Mouse (Mus musculus) G1E (cell line): ENCODE results near the gene Camta1.

Source experiments
- CTCF ChIP-seq: IDR thresholded peaks from 2 replicates; pipeline ENCODE4 v1.5.1; 2012; ENCODE audit warnings: low read depth, low read length, inconsistent platforms, mixed read lengths
- POLR2AphosphoS5 ChIP-seq: IDR thresholded peaks from 2 replicates; pipeline ENCODE4 v1.6.1; 2012; ENCODE audit warnings: low read depth, low read length, inconsistent platforms; ENCODE audit not compliant: insufficient replicate concordance
- TAL1 ChIP-seq: conservative IDR thresholded peaks from 2 replicates; pipeline ENCODE4 v1.6.1; 2012; ENCODE audit warnings: low read depth, low read length, inconsistent platforms, mixed read lengths

DNA sequence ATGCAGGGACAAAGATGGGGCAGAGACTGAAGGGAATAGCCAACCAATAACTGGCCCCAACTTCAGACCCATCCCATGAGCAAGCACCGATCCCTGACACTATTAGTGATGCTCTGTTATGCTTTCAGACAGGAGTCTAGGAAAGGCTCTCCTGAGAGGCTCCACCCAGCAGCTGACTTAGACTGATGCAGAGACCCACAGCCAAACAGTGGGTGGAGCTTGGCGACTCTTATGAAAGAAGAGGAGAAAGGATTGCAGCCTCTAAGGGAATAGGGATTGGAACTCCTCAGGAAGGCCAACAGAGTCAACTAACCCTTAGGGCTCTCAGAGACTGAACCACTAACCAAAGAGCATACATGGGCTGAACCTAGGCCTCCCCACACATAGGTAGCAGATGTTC lies 898.0 kb downstream of the Camta1 start:
- TF ChIP-seq CTCF (no peak), TAL1 (no peak), POLR2AphosphoS5 (no peak)
